Mouse (Mus musculus) olfactory bulb, adult 2 months (tissue): Measurements from ENCODE around the gene Sltm.

Experiments used
- CTCF ChIP-seq: fragments of 200-500 bp; IDR thresholded peaks from 2 replicates; pipeline ENCODE4 v1.5.1; 2012; ENCODE audit warnings: low read depth, mild to moderate bottlenecking, low read length, moderate library complexity; ENCODE audit not compliant: insufficient read depth
- POLR2A ChIP-seq: fragments of 200-500 bp; IDR thresholded peaks from 2 replicates; pipeline ENCODE4 v1.6.1; 2012; ENCODE audit warnings: mild to moderate bottlenecking, low read depth, low read length, moderate library complexity; ENCODE audit not compliant: insufficient read depth

GRCm38 (mm10) chr9:70585172-70585571, 42.6 kb downstream of the Sltm start:
- TF ChIP-seq POLR2A = no peak
- no peak for TF ChIP-seq CTCF
